Mouse (Mus musculus): ENCODE data around the gene Bcas3. TPM values are rescaled to one million over a fixed set of nuclear protein-coding genes. Genes with fewer than 3 reads are reported as not detected.

Gene Bcas3
- polyA plus RNA-seq, 2 experiments from 2014 or later, result 31.7 to 46.6 TPM

DNA sequence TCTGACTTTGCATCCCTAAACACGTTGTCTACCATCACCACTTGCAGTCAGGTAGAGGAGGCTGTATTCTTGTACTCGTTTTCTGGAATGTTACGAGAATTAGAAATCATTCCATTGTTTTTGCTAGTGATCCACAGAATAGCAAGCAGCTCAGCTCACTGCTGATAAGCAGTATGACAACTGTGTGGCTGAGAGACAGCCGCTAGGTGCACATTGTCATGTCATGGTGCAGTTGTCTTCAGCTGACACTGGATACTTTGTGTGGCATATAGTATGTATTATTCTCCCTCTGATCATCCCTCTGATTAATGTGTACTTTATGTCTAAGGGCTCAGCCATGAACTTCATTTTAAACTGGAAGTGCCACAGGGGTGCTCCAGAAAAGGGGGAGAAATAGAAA, 190.3 kb downstream of the Bcas3 start:
- no peak for ATAC-seq

DNA sequence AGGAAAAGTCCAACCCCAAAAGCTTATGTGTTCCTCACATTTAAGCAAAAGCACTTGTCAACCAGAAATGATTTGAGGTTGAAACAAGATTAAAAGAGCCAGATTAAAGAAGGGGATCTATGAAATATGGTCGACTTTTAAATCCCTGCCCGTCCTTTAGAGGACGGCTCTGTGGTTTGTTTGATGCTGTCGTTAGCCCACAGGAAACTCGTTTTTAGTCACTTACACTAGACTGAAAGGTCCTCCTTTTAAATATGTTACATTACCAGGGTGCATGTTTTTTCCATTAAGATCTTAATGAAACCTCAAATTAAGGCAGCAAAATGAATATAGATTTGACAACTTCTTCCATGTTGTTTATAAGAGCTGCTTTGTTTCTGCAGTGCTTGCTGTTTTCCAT, 192.6 kb downstream of the Bcas3 start:
- ATAC-seq, result peak; percentile 81

DNA sequence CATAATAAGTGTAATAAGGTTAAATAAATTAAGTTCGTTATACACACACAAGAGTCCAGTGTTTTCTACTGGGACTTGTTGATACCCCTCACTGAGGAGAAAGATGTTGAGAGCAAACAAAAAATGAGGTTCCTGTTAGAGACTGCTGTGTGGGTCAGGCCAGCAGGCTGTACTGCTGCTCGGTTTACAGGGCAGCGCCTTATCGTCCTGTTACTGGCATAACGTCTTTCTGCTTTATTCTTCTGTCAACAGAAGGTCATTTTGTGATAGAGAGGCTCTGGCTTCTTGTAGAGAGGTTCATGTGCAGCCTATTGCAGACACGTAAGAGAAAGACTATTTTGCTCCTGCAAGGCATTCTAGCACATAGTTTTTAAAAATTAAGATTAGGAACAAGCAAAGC, 195.0 kb downstream of the Bcas3 start:
- no peak for ATAC-seq

DNA sequence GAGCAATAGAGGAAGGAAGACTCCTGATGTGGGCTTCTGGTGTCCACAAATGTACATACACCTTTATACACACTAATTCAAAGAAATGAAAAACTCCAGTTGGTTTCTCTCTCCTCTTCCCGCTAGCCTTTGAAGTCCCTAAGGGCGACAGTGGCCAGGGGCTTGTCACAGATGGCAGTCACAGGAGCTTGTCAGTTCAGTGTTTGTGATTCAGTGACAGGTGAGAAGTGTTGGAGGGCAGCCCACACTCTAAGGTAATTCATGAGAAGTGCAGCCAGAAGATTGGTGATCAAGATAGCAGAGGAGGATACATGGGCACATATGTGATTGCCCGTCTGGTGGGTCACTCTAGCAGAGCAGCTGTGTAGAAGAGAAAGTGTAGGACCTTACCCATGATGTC, 196.7 kb downstream of the Bcas3 start:
- ATAC-seq, result no peak

DNA sequence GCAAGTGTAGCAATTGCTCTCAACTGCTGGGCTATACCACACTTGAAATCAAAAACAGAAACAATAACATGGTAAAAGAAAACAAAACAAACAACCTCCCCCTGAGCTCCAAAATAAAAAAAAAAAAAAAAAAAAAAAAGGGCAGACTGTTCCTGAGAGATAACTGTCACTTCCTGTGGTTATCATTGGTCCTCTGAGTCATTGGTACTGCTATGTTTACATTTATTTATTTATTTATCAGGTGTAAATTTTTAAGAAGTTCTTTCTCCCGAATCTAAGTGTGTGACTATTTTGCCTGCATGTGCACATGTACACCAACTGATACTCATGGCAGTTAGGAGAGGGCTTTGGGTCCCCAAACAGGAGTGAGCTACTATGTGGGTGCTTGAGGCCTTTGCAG, 202.1 kb downstream of the Bcas3 start:
- peak; percentile 54 for ATAC-seq

DNA sequence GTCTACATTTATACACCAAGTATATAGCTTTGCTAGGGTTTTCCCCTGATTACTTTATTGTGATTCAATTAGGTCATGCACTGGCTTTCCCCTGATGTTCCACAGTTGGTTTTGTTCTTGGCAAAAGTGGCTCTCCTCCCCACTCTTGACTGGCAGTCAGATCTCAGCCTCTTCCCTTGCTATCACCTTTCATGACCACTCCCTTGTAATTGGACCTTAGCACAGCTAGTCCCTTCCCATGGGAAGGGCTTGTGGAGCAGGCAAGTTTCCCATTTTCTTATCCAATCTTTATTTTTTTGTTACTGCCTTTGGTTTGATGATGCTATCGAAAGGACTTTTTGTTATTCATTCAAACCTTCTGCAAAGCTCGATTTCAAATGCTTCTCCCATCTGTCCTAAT, 202.8 kb downstream of the Bcas3 start:
- no peak for ATAC-seq

DNA sequence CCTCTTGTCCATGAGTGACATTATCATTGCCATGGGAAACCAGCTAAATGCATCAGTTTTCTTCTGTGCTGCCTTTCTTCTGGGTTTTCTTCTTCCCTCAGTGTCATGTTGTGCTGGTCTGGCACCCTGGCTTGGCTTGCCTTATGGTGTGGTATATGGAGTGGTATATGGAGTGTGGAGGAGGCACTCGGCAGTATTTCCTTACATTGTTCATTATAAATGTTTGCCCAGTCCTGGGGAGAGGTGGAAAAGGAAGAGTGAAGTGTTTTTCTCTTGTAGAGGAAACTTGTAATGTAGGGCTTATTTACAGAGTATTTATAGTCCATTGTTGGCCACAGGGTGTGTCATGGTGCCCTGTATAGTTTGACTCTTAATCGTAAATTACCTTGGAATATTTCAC, 212.1 kb downstream of the Bcas3 start:
- ATAC-seq, result no peak

DNA sequence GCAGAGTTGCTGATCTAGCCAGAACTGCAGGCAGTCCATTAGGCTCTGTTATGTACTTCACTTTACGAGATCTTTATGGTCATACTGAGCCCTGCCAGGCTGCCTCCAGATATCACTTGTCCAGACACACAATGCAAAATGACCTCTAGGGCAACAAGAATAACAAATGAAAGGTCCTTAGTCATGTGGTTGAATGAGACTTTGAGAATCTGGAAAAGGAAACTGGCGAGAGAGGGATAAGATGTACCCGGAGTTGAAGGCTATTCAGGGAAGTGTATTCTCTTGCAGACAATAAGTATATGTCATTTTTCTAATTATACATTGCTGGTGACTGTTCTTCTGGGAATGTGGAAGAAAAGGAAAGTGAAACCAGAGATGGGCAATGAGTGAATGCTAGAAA, 218.1 kb downstream of the Bcas3 start:
- ATAC-seq, result no peak

DNA sequence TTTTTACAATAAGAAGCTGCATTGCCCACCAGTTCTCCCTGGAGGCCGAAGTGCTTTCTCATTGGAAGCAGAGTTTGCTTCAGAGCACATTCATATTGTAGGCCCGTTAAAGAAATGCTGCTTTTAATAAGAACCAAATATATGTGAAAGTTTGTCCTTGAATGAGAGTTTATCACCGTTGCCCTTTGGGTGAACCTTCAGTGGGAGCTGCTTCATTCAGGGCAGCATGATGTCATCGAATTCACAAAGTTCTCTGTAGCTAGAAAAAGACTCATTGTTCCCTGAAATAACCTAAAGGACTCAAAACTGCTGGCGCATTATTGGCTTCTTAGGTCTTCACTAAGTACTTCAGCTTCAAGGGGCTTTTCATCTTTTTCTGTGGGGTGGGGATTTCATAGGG, 219.0 kb downstream of the Bcas3 start:
- ATAC-seq, result no peak

DNA sequence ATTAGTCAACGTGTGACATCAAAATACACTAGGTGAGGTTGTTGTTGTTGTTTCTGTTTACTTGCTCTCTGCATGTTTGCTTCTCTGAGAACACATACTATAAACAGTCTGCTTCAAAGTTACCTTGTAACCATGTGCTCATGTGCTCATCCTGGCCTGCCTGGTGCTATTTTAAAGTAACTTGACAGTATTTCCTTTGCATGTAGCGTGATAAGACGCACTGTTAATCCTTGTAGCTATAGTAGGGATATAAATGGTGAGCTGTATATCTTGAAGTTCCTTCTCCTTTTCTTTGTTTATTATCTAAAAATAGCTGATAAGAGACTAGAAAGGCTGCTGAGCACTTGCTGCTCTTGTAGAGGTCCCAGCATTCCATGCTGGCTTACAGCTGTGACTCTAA, 219.6 kb downstream of the Bcas3 start:
- no peak for ATAC-seq

DNA sequence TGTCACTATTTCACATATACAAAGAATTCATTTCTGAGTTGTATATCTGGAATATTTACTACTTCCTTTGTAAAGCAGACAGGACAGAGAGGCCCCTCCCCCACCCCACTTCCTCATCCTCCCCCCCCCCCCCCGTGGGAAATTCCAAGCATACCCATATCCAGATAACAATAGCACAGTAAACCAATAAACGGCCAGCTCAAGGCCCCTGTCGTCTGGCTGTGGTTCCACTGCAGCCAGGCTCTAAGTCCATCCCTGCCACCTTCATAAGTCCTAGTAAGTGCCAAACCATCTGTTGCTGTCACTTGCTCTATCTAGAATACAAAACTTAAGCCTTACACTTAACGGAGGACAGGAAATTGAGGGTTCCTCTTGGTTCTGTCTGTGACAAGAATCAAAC, 221.5 kb downstream of the Bcas3 start:
- ATAC-seq, result no peak

DNA sequence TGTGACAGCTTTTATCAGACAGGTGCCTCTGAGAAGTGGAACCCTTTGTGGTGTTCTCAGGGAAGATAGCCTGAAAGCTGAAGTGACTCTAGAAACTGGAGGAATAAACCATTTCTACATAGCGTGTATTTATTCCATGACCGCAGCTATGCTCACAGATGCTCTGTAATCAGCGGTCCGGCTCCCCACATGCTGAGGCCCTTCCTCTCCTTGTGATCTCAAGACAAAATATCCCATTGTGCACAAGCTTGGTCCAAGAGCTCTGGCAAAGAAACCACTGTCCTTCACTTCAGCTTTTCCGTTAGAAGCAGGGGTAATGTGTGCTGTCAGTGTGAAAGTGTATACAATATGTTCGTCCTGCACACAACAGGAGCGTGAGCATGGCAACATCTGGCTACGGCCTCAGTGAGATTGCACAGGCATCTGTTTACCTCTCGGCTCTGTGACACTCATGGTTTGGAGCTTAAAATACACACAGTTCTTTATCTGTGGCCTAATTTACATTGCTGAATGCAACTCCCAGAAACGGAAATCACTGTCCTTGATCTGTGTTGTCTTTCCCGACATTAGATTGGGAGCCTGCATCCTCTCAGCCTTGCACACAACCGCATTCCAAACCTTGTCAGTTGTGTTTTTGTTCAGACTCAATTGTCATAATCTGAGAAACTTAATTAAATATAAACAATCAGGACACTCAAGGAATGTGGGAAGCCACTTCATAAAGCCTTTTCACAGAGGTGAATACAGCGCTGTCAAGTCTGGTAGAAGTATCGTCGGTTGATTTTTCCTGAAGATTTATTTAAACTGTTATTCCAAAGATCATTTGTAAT, 225.1 kb downstream of the Bcas3 start:
- no peak for ATAC-seq

DNA sequence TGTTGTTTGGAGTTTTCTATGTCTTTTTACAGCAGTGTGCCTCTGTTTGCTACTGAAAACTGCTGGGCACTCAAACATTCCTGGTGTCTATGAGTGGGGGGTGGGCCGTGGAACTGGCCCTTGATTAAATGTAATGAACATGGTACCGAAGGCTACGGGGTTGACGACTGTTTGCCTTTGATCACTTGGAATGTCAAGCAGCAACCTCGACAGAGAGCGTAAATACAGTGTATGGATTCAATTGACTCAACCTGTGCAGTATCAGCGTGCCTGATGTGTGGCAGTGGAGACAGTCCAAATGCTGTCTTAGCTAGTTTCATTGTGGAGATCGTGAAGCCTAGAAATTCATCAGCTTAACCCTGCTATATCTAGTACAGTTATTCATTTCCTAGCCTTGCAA, 231.1 kb downstream of the Bcas3 start:
- ATAC-seq, result no peak

DNA sequence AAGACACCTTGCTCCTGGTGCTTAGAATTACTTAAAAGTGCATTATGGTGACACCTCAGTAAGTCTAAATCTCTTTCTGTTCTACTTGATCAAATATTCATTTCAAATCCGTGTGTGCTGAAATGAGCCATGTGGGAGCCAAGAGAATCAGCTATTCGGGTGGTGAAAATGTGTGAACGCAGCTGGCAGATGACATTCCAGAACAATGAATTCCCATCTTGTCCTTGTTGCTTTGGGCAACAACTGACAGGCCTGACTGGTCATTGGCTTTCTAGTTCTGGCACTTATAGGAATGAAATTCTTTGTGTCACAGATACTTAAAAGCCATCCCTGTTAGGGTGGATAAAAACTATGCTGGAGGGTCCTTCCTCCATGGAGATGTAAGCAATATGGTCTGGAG, 240.7 kb downstream of the Bcas3 start:
- ATAC-seq, result no peak

DNA sequence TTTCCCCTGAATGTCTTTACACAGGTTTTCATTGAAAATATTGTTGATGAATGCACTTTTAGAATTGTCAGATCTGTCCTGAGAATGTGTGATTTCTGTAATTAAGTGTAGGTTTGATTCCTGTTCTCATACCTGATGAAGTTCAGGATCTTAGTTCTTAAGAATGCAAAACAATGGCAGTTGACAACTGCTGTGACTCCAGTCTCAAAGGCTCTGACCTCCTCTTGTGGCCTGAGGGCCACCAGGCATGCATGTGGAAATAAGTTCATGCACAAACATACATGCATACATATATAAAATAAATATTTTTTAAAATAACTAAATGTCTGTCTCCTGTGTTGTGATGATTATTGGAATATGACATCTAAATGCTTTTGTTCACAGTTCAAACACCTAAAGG, 246.3 kb downstream of the Bcas3 start:
- ATAC-seq, result no peak

DNA sequence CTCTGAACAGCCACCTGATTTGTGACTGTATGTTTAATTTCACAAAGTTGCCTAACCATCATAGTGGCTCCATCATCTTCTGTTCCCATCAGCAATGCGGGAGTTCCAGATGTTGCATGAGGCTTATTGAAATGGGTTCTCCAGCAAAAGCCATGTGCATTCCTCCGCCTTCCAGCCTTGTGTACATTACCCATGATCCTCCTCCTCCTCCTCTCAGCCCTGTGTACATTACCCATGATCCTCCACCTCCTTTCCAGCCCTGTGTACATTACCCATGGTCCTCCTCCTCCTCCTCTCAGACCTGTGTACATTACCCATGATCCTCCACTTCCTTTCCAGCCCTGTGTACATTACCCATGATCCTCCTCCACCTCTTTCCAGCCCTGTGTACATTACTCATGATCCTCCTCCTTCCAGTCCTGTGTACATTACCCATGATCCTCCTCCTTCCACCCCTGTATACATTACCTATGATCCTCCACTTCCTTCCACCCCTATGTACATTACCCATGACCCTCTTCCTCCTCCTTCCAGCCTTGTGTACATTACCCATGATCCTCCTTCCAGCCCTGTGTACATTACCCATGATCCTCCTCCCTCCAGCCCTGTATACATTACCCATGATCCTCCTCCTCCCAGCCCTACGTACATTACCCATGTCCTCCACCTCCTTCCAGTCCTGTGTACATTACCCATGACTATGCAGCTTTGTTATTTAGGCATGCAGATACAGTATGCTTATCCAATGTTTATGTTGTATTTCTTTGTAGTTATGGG, 250.8 kb downstream of the Bcas3 start:
- no peak for ATAC-seq

DNA sequence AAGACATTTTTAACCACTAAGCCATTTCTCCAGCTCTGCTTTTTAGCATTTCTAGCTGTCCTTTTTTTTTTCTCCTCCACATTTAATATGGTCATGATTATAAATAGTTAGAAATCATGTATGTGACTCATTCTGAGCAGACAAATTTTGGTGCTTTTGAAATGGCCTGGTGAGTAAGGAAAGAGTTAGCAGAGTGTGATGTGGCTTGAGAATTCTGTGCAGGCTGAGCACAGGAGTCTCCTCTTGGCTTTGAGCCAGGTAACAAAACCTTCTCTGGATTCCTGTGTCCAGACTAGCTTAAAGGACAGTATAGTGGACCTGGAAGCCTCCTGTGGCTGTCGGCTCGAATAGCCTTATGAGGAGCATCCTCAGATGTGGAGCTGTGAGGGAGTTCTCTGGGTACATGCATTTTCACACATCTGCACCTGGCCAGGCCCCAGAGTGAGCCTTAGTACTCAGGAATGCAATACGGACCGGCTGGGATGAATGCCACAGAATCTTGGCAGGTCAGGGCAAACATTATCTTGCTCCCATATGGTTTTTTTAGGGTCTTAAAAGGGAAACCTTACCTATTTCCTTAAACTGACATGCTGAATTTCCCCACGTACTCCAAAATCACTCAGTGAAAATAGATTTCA, 256.5 kb downstream of the Bcas3 start:
- ATAC-seq, result no peak

DNA sequence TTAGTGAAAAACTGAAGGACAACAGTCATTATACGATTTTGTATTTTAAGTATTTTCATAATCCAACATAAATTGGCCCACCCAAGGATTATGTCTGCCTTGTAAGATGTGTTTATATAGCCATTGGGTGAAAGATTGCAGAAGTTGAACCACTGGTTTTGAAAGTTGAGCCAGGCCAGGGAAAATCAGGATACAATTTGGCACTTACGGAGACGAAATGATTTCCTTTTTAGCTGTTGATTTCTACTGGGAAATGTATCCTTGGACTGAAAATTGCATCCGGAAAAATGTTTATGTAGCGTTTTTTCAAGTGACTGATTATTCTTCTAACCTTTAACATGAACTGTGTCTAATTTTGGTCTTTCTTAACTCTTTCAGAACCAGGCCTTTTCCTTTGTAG, 260.1 kb downstream of the Bcas3 start:
- no peak for ATAC-seq

DNA sequence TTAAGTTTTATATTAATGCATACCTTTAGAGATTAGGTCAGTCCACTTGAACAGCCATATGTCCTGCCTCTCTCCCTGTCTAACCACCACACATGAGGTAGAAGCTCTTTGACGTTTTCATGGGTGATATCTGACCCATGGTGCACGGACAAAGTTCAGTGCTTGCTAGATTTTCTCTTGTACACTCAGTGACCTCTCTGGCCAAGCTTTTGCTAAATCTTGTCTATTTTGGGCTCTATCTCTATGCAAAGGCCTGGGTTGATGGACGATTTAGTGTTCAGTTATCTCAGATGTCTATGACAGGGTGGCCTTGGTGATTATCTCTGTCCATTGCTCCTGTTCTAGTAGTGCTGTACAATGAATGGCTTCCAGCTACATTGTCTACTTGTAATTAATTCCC, 260.6 kb downstream of the Bcas3 start:
- no peak for ATAC-seq

DNA sequence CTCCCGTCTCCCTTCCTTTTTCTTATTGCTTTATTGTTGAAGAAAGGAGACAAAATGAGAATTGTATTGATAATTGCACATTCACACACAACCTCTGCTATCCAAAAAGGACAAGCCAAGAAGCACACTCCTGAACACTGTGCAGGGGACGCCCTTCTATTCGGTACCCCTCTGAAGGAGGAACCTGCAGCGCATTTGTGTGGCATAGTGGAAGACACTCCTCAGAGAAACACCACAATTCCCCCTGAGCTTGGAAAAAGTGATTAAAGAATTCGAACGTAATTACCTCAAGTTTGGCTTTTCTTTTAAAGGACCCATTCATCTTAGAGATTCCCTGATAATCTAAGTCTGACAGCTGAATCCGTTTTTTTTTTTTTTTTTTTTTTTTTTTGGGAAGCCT, 261.5 kb downstream of the Bcas3 start:
- ATAC-seq, result no peak

DNA sequence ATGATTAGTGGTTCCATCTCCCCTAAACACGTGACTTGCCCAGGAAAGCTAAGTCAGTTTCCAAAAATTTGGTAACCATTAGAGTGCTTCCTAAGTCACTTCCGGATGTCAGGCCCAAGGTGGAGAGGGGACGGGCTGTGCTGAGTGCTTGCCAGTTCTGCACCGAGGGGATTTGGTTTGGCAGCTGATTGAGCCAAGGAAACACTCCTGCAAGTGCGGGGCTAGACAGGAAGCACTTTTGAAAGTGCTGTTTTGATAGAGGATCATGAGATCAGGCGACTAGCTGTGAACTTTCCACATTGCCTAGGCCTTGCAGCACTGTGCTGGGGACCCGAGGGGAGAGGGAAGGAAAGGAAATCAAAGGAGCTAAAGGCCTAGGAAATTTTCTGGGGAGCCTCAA, 262.5 kb downstream of the Bcas3 start:
- no peak for ATAC-seq

DNA sequence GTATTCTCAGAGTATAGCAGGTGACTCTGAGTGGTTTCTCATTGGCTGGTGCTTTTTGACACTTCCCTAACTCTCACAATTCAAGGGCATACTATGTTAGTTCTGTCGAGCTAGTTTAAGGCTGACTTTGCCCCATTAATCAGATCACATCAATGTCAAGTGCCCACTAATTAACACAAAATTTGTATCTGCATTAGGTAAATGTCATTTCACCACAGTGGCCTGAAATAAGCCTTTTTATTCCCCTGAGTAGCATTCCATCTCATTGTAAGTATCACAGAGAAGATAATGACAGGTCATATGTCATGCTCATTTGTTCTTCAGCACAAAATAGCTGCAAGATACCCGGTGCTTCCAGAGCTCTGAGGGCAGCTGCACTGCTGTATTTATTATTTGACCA, 268.5 kb downstream of the Bcas3 start:
- ATAC-seq, result no peak

DNA sequence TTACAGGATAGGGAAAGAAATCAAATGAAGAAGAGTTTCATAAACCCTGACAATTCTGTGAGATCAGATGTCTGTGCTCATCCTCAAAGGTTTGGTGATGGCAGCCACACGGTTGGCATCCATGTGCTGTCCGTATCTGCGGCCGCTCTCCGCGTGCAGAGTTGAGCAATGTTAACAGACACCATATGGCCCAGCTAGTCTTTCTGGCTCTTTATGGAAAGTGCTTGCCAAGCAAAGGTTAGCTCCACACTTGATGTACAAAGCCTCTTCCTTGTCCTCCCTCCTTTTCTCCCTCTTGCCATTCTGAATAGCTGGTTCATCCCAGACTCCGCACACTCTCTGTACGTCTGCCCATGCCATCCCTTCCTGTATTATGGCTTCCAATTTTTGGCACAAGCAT, 269.0 kb downstream of the Bcas3 start:
- no peak for ATAC-seq

DNA sequence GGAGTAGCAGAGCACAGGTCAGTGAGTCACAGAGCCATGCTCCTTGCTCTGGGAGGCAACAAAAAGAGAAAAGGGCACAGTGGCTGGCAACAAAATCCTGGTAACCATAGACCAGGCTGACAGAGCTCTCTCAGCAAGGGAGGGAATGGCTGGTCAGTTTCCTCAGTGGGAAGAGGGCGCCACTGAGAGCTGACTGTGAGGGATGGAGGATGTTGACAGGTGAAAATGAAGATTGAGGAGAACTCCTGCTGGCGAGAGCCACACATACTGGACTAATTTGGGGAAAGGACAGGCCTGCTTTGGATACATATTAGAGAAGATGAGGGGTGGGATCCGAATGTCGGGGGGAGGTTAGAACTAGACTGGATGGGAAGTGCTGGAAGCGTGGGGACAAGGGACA, 272.2 kb downstream of the Bcas3 start:
- ATAC-seq, result no peak
